Mouse (Mus musculus): ENCODE data around the gene Hexb.
"Not testable (repeated sequence)": the region's sequence is repeated elsewhere in the genome, so short reads cannot be mapped to it uniquely, and the experiment has no call there.

The Hexb gene

GRCm38 (mm10) chr13:97182821-97183220 lies 15.3 kb downstream of the Hexb start:
- DNase-seq (ENCODE audit: low read depth), result no peak

GRCm38 (mm10) chr13:97180113-97180828 lies 17.9 kb downstream of the Hexb start:
- no peak for DNase-seq (ENCODE audit: low read depth)

- no peak for DNase-seq (ENCODE audit: low read depth)
These were observed 19.2 kb downstream of the Hexb start for GRCm38 (mm10) chr13:97178943-97179342.

- no peak for DNase-seq (ENCODE audit: low read depth)
These were observed 21.4 kb downstream of the Hexb start for GRCm38 (mm10) chr13:97176731-97177130.

- no peak for DNase-seq (ENCODE audit: low read depth)
These were observed 22.5 kb downstream of the Hexb start for GRCm38 (mm10) chr13:97175520-97176264.

- peak; percentile 70 for DNase-seq (ENCODE audit: low read depth)
These were observed 52.3 kb downstream of the Hexb start for GRCm38 (mm10) chr13:97145834-97146233.

- no peak for DNase-seq (ENCODE audit: low read depth)
These were observed 55.8 kb downstream of the Hexb start for GRCm38 (mm10) chr13:97142321-97142720.

GRCm38 (mm10) chr13:97138404-97138931 lies 59.7 kb downstream of the Hexb start:
- DNase-seq (ENCODE audit: low read depth), result not testable (repeated sequence)

- peak; percentile 93 for DNase-seq (ENCODE audit: low read depth)
These were observed 60.4 kb downstream of the Hexb start, which contains the start of the genes Gfm2 and Nsa2 for GRCm38 (mm10) chr13:97137466-97138400. Gene Gfm2 (plus strand): TSS chr13:97137937. Gene Nsa2 (minus strand): TSS chr13:97137937.

GRCm38 (mm10) chr13:97130413-97130812 lies 67.7 kb downstream of the Hexb start:
- DNase-seq (ENCODE audit: low read depth), result not testable (repeated sequence)

- not testable (repeated sequence) for DNase-seq (ENCODE audit: low read depth)
These were observed 68.5 kb downstream of the Hexb start for GRCm38 (mm10) chr13:97129654-97130053.
